Mouse (Mus musculus) erythroblast, embryonic 14.5 days (primary cell): ENCODE measurements around the gene Uvrag. TPM values are rescaled to one million over a fixed set of nuclear protein-coding genes. Genes with fewer than 3 reads are reported as not detected.

Experiments used
- H3K27me3 ChIP-seq: 2 replicates; pipeline ENCODE4 v1.6.1; 2012; ENCODE audit warnings: inconsistent platforms; ENCODE audit not compliant: control insufficient read depth
- H3K36me3 ChIP-seq: 2 replicates; pipeline ENCODE4 v1.6.1; 2012; ENCODE audit warnings: mild to moderate bottlenecking, inconsistent platforms; ENCODE audit not compliant: control insufficient read depth
- H3K4me1 ChIP-seq: 2 replicates; pipeline ENCODE4 v1.6.1; 2012; ENCODE audit warnings: inconsistent platforms; ENCODE audit not compliant: control insufficient read depth
- H3K4me3 ChIP-seq: replicated peaks from 2 replicates; pipeline ENCODE3; 2012; ENCODE audit warnings: moderate library complexity, mild to moderate bottlenecking, inconsistent platforms
- H3K9me3 ChIP-seq: 2 replicates; pipeline ENCODE4 v1.6.1; 2012; ENCODE audit warnings: low read length, inconsistent platforms, mixed read lengths; ENCODE audit not compliant: control insufficient read depth
- GATA1 ChIP-seq: IDR thresholded peaks from 2 replicates; pipeline ENCODE4 v1.6.1; 2012; ENCODE audit warnings: low read length, inconsistent platforms, mixed read lengths
- TAL1 ChIP-seq: IDR thresholded peaks from 3 replicates; pipeline ENCODE4 v1.6.1; 2012; ENCODE audit warnings: low read length, inconsistent platforms, mixed read lengths
- polyA plus RNA-seq: library from polyadenylated mRNA; stranded (reverse); fragments of >175 nt; gene quantifications from 2 replicates; pipeline ENCODE4 v1.2.3, GENCODE M21; 2012

Gene Uvrag
- polyA plus RNA-seq, 1 experiment, result 0.36 TPM

DNA sequence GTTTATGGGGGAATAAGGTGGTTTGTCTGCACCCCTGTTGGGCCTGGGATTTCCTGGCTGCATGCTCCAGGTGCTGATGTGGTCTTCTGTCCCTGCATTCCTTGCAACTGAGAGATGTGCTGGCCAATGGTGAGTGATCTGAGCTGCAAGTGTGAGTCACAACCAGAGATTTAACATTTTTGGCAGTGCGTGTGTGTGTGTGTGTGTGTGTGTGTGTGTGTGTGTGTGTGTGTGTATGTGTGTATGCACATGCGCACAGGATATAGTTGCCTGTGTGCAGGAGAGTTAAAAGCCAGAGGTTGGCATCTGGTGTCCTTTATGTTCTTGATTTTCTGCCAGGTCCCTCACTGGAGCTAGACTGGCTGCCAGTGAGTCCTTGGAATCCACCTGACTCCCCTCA, 261.8 kb downstream of the Uvrag start:
- H3K36me3 ChIP-seq, result no peaks in the 10 kb centered on the region; the same call in 1 of the 2 replicates
- H3K9me3 ChIP-seq, result no peaks in the 10 kb centered on the region
- TF ChIP-seq GATA1 (no peak), TAL1 (no peak)
- no peak overlapping the region for H3K4me3 ChIP-seq
- no peaks in the 10 kb centered on the region for H3K4me1 ChIP-seq
- H3K27me3 ChIP-seq, result no peaks in the 10 kb centered on the region

DNA sequence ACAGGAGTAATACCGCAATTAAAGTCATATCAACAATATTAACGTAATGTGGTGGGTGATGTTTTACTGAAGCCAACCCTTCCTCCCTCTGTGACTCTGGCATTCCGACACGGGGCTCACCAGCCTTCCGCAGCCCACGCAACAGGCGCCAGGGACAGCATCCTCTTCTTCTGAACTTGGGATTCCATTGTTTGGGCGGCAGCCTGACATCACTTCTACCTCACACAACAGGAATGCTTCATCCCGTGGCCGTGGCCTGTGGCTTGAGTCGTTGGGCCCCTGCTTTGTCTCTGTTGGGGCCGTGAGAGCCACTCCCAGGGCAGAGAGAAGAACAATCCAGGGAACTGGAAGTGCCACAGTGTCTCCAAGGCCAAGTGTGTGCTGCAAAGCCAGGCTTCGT, 264.8 kb downstream of the Uvrag start:
- H3K4me1 ChIP-seq, result no peaks in the 10 kb centered on the region
- no peaks in the 10 kb centered on the region for H3K9me3 ChIP-seq
- H3K36me3 ChIP-seq, result no peaks in the 10 kb centered on the region
- TF ChIP-seq GATA1 (no peak), TAL1 (no peak)
- no peaks in the 10 kb centered on the region for H3K27me3 ChIP-seq
- H3K4me3 ChIP-seq, result no peak overlapping the region

DNA sequence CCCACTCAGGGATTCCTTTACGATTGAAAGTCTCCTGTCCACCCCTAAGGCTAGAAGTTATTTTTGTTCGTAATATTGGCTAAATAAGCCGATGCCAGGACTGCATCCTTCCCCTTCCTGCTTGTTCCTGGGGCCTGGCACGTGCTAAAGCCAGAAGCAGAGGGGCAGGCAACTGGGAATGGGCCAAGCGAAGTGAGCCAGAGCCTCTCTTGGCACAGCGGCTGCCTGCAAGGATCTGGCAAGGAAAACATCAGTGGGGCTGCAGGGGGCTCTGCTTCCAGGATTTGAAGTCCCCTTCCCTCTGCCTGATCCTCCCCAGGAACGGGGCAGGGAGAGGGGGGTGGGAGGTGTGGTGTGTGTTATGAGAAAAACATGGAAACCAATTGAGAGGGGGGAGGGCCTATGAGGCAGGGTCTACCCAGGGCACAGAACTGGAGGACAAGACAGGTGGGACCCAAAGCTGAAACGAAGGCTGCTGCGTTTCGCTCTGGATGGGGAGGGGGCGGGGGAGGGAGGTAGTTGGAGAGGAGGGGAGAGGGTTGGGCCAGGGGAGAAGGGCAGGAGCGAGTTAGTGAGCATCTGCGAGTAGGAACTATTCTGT, 265.5 kb downstream of the Uvrag start:
- H3K4me3 ChIP-seq, result no peak overlapping the region
- no peaks in the 10 kb centered on the region for H3K36me3 ChIP-seq
- H3K9me3 ChIP-seq, result no peaks in the 10 kb centered on the region
- no peaks in the 10 kb centered on the region for H3K27me3 ChIP-seq
- no peaks in the 10 kb centered on the region for H3K4me1 ChIP-seq
- TF ChIP-seq TAL1 (no peak), GATA1 (no peak)

DNA sequence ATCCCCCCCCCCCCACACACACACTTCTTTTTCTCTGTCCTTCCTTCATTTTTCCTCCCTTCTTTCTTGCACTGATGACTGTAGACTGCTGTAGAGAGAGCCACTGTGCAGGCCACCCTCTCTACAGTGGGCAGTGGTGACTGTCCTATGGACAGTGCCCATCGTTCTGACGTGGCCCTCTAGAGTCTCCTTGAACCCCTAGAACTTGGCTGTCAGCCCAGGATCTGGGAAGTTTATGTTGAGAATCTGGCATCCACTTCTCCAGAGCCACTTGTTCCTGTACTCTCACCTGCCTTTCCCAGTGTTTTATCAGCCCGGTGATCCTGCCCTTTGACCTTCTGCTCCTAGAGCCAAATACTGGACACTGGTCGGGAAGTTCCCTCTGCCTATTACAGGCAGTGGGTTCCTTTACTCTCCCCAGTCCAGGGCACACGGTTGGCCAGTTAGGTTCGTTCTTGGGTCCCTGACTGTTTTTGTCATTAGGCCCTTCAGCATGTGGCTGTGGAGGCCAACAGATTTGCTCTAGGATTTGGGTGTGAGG, 266.5 kb downstream of the Uvrag start:
- no peak for TF ChIP-seq TAL1
- no peak for TF ChIP-seq GATA1
- Histone ChIP-seq H3K4me3 (no peak overlapping the region), H3K4me1 (no peaks in the 10 kb centered on the region), H3K9me3 (no peaks in the 10 kb centered on the region), H3K27me3 (no peaks in the 10 kb centered on the region), H3K36me3 (no peaks in the 10 kb centered on the region)

DNA sequence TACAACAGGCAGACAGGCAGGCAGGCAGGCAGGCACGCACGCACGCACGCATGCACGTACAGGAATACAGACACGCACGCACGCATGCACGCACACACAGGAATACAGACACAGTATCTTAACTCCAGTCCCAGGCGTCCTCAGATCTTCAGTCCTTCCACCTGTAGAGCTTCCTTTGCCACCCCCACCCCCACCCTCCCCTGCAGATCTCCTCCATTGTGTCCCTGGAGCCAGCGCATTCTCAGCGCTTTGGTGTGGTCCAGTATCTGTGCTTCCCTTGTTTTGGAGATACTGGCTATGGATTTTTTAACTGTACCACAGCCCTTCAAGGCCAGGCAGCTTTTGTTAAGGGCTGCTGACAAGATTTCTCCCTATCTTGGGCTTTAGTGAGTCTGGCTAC, 267.6 kb downstream of the Uvrag start:
- H3K4me3 ChIP-seq, result no peak overlapping the region
- H3K36me3 ChIP-seq, result no peaks in the 10 kb centered on the region
- TF ChIP-seq GATA1 (no peak), TAL1 (no peak)
- H3K4me1 ChIP-seq, result no peaks in the 10 kb centered on the region
- no peaks in the 10 kb centered on the region for H3K9me3 ChIP-seq
- H3K27me3 ChIP-seq, result no peaks in the 10 kb centered on the region

DNA sequence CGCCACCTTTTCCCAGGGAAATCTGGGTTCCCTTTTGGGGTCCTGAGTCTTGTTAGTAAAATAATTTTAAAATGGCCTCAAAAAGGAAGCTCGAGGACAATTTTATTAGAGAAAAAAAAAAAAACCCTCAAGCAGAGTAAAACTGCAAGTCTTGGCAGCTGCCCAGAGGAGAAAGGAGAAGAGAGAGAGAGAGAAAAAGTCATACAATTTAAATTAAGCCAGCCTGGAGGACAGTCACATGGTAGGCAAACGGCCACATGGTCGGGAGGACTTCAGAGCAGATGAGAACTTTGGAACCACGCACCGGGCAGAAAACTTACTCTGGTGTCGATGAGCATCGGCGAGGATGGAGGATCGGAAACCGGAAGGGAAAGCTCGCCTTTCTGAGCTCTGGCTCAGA, 269.1 kb downstream of the Uvrag start:
- H3K9me3 ChIP-seq, result no peaks in the 10 kb centered on the region
- TF ChIP-seq TAL1, result no peak
- no peak for TF ChIP-seq GATA1
- no peak overlapping the region for H3K4me3 ChIP-seq
- no peaks in the 10 kb centered on the region for H3K36me3 ChIP-seq
- H3K4me1 ChIP-seq, result no peaks in the 10 kb centered on the region
- H3K27me3 ChIP-seq, result no peaks in the 10 kb centered on the region

DNA sequence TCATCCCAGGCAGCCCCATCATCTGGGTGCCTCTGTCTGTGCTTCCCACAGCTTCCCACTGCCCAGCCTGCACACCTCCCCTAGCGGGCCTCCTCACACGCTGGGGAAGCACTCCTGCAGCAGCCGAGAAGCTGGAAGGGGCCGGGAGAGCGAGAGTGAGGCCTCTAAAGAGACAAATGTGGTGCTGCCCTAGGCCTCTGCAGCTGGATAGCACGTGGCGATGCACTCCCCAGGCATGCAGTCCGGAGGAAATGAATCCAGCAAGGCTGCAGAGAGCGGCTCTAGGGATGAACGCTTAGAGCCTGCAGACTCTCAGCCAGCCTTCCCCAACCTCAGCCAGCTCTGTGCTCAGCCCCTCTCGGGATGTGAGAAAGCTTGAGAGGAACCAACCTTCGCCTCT, 270.1 kb downstream of the Uvrag start:
- Histone ChIP-seq H3K36me3 (no peaks in the 10 kb centered on the region), H3K9me3 (no peaks in the 10 kb centered on the region), H3K4me1 (no peaks in the 10 kb centered on the region), H3K4me3 (no peak overlapping the region), H3K27me3 (no peaks in the 10 kb centered on the region)
- TF ChIP-seq GATA1, result no peak

DNA sequence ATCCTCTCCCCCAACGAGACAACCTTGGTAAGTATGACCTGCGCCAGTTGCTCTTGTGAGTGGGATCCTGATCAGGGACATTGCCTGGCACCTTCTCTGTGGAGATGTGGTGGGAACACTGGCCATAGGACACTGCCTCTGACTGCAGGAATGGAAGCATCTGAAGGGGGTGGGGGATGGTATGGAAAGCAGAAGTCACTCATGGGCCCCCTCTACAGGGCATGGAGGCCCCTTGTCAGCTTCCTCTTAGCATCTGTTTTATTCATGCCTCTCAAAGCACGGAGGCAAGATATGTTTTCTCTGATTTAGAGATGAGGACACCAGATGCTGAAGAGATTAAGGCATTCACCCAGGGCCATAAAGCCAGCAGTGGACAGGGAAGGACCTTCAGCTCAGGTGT, 271.9 kb downstream of the Uvrag start:
- Histone ChIP-seq H3K4me3 (no peak overlapping the region), H3K9me3 (no peaks in the 10 kb centered on the region), H3K27me3 (no peaks in the 10 kb centered on the region), H3K4me1 (no peaks in the 10 kb centered on the region), H3K36me3 (no peaks in the 10 kb centered on the region)
- no peak for TF ChIP-seq TAL1
- TF ChIP-seq GATA1, result no peak

DNA sequence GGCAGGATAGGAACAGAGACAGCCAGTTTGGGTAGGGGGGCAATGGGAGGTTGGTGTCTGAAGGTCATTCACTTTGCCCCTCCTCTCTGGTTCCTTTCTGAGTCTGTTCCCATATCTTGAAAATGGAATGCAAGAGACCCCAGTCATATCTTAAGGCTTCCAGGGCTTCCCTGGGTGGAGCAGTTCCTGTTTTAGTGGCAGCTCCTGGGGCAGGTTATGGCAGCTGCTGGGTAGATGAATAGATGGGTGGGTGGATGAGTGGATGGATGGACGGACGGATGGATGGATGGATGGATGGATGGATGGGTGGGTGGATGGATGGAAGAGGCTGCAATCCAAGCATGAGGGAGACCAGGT, 273.2 kb downstream of the Uvrag start:
- no peaks in the 10 kb centered on the region for H3K9me3 ChIP-seq
- H3K27me3 ChIP-seq, result no peaks in the 10 kb centered on the region
- H3K36me3 ChIP-seq, result no peaks in the 10 kb centered on the region
- TF ChIP-seq TAL1 (no peak), GATA1 (no peak)
- H3K4me3 ChIP-seq, result no peak overlapping the region
- no peaks in the 10 kb centered on the region for H3K4me1 ChIP-seq

DNA sequence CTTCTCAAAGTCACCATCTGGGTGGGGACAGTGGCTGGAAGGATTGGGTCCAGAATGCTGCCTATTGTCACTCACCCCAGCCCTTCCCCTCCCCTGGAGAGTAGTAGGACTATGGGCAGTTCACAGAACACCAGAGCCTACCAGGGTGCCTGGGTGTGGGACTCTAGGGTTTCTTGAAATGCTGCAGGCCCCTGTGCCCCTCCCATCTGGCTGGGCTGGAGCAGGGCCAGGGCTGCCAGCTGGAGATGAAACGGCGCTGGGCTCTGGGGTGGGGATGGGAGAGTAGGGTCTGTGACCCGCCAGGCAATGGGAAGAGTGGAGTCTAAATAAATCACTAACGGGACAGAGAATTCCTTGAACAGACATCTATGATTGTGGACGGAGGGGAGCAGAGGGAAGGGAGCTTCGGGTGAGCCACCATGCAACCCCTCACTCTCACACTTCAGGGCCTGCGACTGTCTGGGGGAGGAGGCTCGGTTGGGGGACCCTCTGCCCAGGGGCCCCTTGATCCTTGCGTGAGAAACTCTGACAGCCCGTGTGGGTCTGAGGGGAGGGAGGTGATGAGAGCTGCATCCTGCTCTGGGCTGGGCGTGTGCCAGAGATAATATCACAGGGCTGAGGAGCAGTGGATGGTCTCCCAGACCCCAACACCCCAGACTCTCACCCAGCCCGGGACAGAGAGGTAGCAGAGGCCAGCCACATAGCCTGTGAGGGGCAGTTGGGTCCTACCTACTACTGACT, 273.7 kb downstream of the Uvrag start:
- no peaks in the 10 kb centered on the region for H3K36me3 ChIP-seq
- H3K4me1 ChIP-seq, result no peaks in the 10 kb centered on the region
- no peak overlapping the region for H3K4me3 ChIP-seq
- TF ChIP-seq GATA1, result no peak
- TF ChIP-seq TAL1, result no peak
- H3K27me3 ChIP-seq, result no peaks in the 10 kb centered on the region
- no peaks in the 10 kb centered on the region for H3K9me3 ChIP-seq
